Mouse (Mus musculus): Measurements from ENCODE around the gene Grk6.

Grk6 gene

DNA sequence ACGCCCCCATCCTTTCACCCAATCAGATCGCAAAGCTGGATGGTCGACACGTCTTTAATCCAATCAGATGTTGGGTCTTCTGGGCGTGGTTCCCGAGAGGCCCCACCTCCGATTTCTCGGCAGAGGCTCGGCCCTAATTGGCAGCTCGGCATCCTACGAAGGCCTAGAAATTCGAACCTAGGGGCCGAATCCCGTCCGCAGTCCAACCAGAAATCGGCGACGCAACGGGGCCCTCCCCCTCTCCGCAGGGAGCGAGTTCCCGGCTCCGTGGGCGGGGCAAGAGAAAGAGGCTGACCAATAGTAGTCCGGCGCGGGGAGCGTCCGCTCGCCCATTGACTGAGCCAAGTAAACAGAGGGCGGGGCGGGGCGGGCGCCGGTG is at the start of gene Grk6:
Gene Grk6 (plus strand): TSS at position 136 of the 379 bp plus-strand sequence.
- DNase-seq, result peak; percentile 100

DNA sequence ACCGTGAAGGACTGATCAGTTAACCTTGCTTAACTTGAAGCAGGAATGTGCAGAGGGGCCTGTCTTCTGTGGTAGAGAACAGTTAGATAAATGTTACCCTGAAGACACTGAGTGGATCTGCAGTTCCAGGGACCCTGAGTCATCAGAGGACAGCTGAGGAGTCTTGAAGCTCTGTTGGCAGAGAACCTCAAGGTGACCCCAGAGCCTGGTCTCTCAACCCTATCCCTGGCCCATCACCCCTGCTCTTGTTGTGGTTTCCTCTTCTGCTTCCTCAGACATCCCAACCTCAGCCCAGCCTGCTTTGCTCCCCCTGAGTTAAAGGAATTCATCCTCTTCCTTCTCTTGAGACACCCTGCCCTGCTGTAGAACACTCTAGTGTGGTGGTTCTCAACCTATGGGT is 46.8 kb upstream of the Grk6 start, which contains the start of gene Slc34a1:
Gene Slc34a1 (plus strand): TSS at position 100 of the 400 bp plus-strand sequence.
- DNase-seq, result no peak

DNA sequence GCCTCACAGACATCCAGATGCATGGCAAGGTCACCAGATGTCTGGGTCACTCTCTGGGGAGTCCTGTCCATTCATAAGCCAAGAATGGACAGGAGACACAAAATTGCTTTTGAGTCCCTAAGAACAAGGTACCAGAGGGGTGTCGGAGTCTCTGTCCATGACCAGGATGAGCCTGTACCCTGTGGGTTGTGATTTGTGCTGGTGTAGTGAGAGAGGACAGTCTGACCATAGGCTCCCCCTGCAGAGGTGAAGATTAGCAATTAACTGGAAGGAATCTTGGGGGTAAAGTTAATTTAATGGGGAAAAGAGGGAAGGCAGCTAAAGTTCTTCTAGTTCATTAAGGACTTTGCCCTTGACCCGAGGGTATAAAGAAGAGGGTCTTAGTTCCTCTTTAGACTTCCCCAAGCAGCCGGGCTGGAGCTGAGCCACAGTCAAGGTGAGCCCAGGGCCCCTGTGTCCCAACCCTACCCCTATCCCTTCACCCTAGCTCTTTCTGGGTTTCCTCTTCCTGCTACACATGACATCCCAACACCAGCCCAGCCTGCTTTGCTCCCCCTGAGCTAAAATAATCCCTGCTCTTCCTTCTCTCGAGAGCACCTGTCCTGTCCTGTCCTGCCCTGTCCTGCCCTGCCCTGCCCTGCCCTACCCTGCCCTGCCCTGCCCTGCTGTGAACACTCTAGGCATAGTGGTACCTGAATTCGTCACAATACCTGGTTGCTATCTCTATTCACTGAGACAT is 45.4 kb upstream of the Grk6 start:
- no peak for DNase-seq

DNA sequence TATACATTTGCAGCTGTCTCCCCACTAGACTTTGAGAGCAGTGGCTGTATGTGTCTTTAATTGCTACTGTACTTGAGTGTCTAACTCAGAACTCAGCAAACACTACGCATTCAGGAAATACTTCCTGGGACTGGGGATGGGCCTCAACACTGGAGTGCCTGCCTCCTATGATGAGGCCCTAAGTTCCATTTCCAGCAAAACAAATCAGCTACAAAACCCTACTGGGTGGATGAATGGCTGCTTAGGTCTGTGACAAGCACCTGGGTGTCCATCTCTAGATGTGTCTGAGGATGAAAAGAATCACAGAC is 44.9 kb upstream of the Grk6 start:
- no peak for DNase-seq

DNA sequence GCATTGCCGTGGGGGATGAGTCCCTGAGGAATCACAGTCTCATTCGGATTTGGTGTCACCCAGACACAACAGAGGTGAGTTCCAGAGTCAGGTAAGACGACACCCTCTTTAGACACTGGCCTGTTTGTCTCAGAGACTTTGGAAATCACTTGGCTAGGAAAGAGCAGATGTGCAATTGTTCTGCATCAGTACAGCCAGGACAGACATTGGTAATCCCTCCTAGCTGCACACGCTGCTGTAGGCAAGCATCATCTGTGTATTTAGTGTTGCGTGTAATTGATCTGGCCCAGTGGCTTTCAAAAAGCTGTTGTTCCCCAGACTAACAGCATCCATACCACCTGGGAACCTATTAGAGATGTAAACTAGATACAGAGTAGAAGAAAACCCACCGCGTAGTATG is 41.6 kb upstream of the Grk6 start:
- no peak for DNase-seq

DNA sequence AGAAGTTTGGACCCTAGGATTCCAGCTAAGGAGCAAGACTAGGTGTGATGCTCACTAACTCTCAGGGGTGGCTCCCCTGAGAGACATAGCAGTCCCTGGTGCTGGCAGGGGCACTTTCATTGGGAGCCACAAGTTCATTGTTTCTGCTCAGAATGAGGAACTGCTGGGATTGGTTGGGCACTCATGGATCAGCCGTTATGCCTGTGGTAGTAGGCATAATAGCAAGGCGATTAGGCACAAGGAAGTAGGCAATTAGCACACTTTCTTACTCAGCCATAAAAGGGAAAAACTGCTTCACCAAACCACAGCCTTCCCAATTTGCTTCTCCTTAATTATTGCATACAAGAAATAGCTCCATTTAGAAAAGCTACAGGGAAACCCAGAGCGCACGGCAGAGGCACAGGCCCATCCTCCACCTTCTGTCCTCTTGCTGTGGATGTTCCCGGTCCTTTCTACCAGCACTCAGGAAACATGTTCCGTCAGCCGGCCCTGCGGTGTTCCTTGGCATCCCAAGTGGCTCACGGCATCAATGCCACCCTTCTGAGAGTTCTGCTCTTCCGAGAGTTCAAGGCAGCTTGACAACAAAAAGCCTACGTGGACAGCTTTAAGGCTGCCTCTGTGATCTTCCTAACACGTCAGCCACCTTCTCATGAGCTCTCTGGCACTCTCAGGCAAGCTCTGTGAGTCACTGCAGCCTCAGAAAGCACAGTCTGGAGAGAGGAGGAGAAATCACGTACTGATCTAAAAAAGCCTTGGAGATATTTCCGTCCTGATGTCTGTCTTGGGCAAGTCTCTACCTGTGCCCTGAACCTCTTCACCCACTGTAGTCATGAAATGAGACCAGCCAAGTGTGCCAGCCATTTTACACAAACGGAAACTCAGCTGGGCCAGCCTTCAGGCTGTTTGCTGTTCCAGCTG is 40.7 kb upstream of the Grk6 start:
- DNase-seq, result peak; percentile 54

DNA sequence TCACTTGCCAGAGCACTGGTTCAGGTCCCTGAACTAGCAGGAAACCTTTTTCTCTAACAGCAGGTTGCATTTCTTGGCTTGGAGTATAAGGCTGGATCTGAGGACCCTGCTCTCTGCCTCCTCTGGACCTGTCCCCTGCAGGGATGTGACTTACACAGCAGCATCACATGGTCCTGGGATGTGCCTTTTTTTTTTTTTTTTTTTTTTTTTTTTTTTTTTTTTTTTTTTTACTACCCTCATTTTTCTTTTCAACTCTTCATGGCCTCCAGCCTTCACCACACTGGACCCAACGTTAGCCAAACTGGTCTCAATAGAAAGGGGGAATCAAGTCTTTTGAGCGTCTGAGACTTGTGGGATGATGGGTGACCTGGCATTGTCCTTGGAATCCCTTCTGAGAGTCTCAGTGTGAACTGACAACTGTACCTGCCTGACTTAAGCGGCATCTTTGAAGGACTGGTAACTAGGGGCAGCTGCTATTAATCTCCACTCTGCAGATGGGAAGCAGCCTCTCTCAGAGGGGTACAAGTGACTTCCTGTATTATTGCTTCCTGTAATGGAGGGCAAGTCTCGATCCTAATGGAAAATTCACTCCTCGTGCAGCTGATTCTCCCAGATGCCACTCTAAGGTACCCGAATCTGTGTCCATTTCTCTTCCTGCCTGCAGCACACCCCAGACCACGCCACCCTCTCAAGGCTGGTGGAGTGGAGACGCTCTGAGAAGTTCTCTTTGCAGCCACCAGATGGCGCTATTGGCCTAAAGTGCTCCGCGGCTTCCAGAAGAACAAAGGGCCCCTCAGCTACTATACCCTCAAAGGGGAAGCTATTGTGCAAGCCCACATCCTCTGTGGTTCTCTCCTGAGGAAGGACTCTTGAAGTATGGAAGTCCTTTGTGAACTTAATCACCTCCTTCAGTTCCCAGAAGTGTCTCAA is 39.8 kb upstream of the Grk6 start:
- peak; percentile 68 for DNase-seq

DNA sequence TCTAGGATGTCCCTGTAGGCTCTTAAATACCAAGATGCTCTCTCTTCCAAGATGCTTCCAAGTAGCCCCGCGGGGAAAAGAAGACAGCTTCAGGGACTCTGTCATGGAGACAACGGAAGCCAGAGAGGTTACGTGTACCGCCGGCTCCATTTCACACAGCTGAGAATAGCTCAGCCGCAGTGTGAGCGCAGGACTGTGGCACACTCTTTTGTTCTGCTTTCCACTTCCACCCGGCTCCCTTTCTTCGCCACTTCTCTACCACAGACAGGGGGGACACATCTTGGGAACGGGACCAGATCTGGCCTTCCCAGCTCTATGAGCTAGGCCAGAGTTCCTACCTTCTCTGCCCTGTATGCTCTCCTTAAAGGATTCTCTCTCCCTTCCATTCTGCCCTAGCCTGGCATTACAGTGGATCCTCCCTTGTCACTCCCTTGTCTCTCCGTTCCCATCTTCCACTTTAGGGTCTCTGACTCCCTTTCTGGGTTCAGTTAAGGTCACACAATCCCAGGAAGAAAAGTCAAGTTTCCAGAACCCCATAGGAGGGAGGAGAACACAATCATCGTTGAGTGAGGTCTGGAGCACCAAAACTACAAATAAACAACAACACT is 39.0 kb upstream of the Grk6 start:
- no peak for DNase-seq

DNA sequence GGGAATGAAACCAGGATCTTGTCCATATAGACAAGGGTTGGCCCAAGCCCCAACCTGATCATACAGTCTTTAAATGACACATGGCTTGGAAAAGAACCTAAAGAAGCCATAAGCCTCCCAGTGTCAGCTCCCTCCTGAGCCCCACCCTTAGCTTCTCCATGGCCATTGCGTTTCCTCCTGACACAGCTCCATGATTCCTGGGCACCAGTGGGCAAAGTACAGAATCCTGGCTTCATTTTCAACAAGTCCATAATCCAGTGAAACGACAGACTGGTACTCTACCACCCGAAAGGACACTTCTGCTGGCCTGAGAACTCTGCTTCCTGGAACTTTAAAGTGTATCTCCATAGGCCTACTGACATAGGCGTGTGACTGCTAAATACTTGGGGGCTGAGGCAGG is 37.5 kb upstream of the Grk6 start:
- no peak for DNase-seq

DNA sequence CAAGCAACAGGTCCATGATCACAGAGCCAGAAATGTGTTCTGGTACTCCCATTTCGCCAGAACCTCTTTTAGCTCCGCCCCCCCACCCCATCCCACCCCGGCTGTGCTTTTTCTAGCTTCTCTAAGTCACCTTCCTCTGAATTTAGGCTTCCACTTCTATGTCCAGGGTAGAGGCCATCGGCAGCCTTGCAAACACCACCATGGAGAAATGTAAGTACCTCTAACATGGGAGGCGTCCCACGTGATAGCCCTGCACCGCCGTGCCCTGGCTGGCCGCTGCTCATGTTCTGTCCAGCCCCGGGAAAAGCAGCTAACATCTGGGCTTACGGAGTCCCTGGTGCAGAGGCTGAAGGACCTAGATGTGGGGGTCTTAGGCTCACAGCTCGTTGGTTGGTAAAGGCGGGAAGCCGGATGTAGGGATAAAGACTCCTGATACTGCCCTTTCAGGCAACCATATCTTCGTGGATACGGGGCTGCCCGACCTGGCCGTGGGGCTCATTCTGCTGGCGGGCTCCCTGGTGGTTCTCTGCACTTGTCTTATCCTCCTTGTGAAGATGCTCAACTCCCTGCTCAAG is 36.2 kb upstream of the Grk6 start:
- no peak for DNase-seq

DNA sequence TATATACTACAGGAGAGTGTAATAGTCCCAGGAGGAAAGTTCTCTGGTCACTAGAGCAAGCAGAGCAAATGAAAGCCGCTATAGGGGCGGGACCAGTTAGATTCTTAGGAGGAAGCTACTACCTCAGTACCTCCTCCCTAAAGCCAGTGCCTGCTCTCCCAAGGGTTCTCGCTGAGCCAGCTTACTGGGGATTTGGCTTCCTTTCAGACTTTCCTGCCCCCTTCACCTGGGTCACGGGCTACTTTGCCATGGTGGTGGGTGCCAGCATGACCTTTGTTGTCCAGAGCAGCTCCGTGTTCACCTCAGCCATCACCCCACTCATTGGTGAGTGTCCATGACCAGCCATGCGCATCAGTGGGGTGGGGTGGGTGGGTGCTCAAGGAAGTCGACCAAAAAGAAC is 33.0 kb upstream of the Grk6 start:
- DNase-seq, result no peak

DNA sequence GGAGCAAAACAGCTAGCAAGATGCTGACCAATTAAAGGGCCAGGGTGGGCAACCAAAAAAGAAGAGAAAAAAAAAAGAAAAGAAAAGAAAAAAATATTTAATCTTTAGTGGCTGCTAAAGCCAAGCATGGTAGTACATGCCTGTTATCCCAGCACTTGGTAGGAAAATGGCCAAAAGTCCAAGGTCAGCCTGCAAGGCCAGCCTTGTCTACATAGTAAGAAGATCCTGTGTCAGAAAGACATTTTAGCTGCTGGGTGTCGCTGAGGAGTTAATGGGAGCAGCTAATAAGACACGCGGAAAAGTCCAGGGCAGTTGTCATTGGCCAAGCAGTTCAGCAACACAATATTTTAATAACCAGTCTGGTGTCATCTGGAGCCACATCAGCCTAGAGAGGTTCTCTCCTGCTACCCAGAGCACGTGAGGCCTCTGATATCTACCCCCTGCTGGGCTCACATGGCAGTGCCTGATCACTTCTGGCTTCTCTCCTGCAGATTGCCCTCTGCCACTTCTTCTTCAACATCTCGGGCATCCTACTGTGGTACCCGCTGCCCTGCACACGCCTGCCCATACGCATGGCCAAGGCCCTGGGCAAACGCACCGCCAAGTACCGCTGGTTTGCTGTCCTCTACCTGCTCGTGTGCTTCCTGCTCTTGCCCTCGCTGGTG is 32.1 kb upstream of the Grk6 start:
- no peak for DNase-seq

DNA sequence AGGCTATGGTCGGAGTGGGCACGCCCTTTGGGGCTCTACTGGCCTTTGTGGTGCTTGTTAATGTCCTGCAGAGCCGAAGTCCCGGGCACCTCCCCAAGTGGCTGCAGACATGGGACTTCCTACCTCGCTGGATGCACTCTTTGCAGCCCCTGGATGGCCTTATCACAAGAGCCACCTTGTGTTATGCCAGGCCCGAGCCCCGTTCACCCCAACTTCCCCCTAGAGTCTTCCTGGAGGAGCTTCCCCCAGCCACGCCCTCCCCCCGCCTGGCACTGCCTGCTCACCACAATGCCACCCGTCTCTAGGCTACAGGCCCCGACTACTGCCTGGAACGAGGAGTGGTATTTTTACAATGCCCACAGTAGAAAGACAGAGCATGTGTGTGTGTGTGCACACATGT is 31.5 kb upstream of the Grk6 start:
- no peak for DNase-seq

DNA sequence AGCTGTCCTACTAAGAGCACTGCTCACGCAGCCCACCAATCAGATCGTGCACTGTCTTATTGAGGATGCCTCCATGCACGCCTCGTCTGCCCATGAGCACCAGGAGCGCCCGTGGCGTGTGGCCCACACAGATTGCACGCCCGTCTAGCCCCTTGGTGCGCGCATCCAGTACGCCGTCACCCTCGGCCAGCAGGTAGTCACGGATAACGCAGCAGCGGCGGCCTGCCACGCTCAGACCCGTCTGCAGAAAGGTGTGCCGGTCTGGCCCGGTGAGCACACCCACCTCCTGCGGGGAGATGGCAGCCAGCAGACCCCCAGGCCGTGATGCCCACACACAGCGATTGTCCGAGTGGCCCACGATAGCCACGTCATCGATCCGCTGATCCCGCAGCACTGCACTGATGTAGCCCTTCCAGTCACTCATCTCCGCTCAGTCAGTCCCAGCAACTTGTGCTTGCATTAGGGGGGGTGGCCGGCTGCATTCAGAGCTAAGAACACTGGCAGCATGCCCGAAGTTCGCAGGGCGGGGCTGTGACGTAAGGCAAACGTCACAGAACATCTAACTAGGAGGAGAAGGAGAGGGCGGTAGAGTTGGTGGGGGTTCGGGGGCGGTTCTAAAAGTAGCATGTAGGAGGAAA is 30.0 kb upstream of the Grk6 start, which contains the start of gene Pfn3:
Gene Pfn3 (minus strand): TSS at position 490 of the 638 bp plus-strand sequence.
- DNase-seq, result peak; percentile 82

DNA sequence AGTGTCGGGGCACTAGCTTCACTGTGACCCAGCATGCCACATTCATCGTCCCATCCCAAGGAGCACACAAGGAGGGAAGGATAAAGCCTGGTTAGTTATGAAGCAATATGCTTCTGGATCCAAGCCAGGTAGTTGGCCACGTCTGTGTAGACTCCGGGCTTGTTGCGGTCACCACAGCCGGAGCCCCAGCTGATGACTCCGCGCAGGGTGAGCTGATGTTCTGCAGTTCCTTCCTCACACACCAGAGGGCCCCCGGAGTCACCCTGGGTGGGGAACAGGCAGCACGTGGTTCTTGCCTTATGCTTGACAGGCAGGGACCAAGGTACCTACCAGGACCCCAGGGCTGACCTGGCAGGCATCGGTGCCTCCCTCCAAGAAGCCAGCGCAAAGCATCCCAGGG is 26.9 kb upstream of the Grk6 start:
- DNase-seq, result peak; percentile 71

DNA sequence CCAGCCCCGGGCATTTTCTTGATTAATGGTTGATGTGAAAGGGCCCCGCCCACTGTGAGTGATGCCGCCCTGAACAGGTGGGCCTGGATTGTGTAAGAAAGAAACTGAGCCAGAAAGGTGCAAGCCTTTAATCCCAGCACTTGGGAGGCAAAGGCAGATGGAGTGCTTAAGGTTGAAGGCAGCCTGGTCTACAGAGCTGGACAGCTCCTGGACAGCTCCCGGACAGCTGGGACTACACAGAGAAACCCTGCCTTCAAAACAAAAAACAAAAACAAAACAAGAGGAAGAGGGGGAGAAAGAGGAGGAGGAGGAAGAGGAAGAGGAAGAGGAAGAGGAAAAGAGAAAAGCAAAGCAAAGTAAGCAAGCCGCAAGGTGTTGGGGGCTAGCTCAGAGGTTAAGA is 25.7 kb upstream of the Grk6 start:
- no peak for DNase-seq

DNA sequence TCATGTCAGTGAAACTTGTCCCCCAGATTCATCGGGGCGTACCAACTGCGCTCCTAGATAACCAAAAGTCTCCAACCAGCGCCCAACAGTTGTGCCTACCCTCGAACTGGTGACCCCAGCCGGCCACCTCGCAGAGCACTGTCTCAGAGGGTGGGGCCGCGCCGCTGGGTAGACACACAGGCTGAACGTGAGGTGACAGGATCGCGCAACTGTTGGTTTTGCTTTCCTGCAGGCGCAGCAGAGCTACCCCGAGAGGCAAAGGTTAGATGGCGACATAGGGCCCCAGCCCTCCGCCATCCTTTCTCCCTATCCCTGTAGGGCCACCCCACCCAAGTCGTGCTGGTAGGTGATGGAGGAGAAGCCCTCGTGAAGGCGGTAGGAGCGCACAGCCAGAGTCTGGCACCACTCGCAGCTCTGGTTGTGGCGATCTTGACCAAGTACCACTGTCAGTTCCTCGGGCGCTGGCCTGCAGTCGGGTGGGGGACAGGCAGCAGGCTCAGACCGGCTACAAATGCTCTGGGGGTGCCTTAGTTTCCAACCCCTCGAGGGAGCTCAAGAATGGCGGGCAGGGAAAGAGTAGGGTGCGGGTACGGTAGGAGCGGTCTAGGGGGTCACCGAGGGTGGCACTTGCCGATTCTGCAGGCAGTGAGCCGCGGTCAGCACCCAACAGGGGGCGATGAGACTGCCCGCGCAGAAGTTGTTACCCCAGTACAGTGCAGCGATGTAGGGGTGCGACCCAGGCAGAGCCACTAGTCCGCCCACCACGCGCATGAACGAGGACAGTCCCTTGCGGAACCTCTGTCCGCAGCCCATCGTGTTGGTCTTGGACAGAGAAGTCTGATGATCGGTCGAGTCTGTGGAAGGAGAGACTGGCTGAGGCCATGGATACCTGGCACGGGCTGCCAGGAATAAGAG is 24.6 kb upstream of the Grk6 start:
- DNase-seq, result no peak

DNA sequence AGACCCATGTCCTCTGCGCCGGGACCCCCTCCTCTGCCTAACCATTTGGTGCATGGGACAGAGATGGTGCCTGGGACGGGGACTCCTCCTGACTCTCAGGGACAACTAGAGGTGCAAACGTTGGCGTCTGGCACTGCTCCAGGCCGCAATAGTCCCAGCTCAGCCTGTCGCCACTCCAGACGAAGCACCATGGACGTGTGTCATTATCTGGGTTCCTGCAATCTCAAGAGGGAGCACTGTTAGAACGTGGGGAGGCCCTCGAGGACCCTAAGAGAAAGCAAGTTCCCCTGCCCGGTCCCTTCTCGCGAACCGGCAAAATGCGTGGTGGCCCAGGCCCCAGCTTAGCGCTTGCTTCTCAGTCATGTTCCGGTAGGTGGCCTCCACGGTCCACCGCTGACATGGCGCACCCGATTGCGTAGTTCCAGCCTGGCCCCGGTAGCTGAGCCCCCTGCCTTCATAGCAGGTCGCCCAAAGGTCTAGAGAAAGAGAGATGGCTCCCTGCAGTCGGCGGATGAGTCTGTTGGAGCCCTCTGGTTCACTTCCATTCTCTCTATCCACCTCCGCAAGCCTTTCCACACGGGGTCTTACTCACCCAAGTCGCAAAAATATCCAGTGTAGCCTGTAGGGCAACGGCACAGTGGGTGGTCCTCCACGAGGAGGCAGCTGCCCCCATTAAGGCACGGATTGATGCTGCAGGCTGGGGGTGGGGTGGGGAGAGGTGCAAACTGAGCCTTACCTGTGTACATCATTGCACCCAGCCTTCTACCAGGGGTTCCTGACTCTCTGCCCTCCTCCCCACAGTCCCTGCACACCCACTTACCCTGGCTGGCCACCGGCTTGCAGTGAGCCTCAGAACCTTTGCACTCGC is 23.7 kb upstream of the Grk6 start:
- peak; percentile 63 for DNase-seq

DNA sequence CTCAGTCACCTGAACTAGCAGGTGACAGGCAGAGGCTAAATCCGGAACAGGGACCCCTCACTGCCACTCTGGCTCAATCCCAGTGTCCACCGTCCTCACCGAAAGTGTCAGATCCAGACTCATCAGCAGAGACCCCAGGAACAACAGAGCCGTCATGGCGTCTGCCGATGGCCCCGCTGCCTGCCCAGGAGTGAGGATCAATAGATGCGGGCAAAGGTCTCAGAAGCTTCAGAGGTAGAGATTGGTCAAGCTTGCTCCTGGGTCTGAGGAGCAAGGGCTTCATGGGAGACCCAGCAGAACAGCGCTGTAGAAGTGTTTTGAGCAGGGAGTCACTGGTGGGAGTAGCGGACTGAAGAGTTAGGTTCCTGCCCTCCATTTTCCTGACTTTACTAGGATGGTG is 18.3 kb upstream of the Grk6 start, which contains the start of gene F12:
Gene F12 (minus strand): TSS at position 181 of the 400 bp plus-strand sequence.
- DNase-seq, result no peak
